Mouse (Mus musculus) kidney, embryonic 15.5 days (tissue): Measurements from ENCODE around the gene Atf7. TPM values are rescaled to one million over a fixed set of nuclear protein-coding genes. Genes with fewer than 3 reads are reported as not detected.

Experiments
- ATAC-seq: fragments of 200-750 bp; cut with Nextera tagmentation; replicated peaks from 2 replicates; pipeline ENCODE4 v1.8.0; 2017; ENCODE audit warnings: moderate TSS enrichment; ENCODE audit not compliant: low FRiP score
- H3K27ac ChIP-seq: fragments of 300-500 bp; sonication (generic); 2 replicates; pipeline ENCODE4 v1.5.1; 2015; ENCODE audit warnings: mild to moderate bottlenecking, inconsistent platforms
- H3K27me3 ChIP-seq: fragments of 300-500 bp; sonication (generic); 2 replicates; pipeline ENCODE4 v1.6.1; 2015; ENCODE audit warnings: inconsistent platforms
- H3K36me3 ChIP-seq: fragments of 300-500 bp; sonication (generic); 2 replicates; pipeline ENCODE4 v1.6.1; 2015; ENCODE audit warnings: inconsistent platforms
- H3K4me1 ChIP-seq: fragments of 300-500 bp; sonication (generic); 2 replicates; pipeline ENCODE4 v1.6.1; 2015; ENCODE audit warnings: inconsistent platforms
- H3K4me2 ChIP-seq: fragments of 300-500 bp; sonication (generic); 2 replicates; pipeline ENCODE4 v1.6.1; 2015; ENCODE audit warnings: moderate library complexity, mild to moderate bottlenecking, inconsistent platforms
- H3K4me3 ChIP-seq: fragments of 300-500 bp; sonication (generic); replicated peaks from 2 replicates; pipeline ENCODE4 v1.5.1; 2015; ENCODE audit warnings: mild to moderate bottlenecking, inconsistent platforms
- H3K9ac ChIP-seq: fragments of 300-500 bp; sonication (generic); 2 replicates; pipeline ENCODE4 v1.6.1; 2015; ENCODE audit warnings: mild to moderate bottlenecking, inconsistent platforms
- H3K9me3 ChIP-seq: fragments of 300-500 bp; sonication (generic); replicated peaks from 2 replicates; pipeline ENCODE4 v1.6.1; 2016; ENCODE audit warnings: inconsistent platforms
- WGBS: fragments of 180-500 bp; shearing (Covaris S2); methylation state at CpG from one replicate; pipeline ENCODE4 v1.1.7; 2015; ENCODE audit warnings: mixed read lengths; 5-methylcytosine and 5-hydroxymethylcytosine counted together
- microRNA counts: library from miRNA; unstranded; fragments of <30 nt; microRNA quantifications from one replicate; lab custom pipeline; 2016
- microRNA-seq: library from miRNA; unstranded; fragments of <30 nt; microRNA quantifications from one replicate; pipeline ENCODE4, GENCODE M21; 2016
- polyA plus RNA-seq: library from polyadenylated mRNA; unstranded; fragments of >200 nt; fragmentation: Nextera tagmentation; extraction: Ambion mirVana; gene quantifications from 2 replicates; pipeline ENCODE4 v1.2.1, GENCODE M21; 2015

Atf7 gene
- polyA plus RNA-seq, 1 experiment from 2014 or later, result 39.4 TPM

DNA sequence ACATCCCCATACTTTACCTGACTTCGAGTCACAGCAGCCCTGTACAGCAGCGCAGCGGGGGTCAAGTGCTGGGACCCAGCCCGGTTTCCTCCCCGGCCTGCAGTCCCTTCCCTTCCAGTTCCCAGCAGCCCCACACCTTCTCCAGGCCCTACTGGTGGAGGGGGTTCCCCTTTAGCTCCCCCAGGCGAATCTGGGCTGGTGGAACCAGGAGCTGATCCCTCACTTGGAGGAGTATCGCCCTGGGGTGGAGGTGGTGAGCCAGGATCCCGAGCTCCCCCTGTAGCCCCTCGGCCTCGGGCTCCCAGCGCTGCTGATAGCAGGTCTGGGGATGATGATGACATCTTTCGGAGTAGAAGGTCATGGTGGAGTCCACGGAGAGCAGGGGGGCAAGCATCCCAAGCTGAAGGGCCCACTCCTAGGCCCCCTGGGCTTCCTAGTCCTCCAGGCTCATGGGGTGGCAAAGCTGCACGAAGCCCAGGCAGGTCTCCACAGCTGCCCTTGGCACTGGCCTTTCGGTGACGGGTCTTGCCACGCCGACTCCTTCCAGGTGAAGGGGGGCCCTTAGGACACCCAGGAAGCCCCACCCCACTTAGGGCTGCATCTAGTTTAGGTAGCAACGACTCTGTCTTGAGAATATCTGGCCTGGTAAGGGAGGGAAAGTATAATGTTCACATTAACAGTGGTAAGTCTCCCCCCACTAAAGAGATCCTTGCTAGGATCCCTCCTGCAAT, 124.0 kb downstream of the Atf7 start:
- Histone ChIP-seq H3K4me2 (no peak overlapping the region), H3K27me3 (no peaks in the 10 kb centered on the region), H3K4me1 (peaks cover 14% of the 10 kb centered on the region), H3K9me3 (no peaks in the 10 kb centered on the region), H3K36me3 (peaks cover 90% of the 10 kb centered on the region), H3K4me3 (no peak overlapping the region), H3K9ac (0 out of 2 replicates have a peak overlapping the region, but pooled peaks have one; percentile 0), H3K27ac (no peak overlapping the region)
- ATAC-seq, result no peak
- 85% methylated on average over 19 of the region's 19 CpGs for WGBS

DNA sequence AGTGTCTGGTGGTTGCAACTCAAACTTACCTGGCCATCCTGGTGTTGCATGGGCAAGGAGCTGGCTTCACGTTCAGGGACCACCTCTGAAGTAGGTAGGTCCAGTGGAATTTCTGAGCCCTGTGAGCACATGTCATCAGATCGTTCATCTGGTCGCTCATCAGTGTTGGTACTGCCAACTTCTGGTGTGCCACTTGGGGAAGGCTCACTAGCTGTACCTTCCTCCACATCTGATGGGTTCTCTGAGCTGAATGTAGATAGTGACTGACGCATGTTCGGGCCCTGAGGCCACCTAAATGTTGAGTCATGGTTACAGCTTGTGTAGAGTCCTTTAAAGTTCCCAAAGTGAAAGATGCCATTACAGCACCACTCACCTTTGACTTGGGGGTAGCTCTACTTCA, 124.8 kb downstream of the Atf7 start:
- WGBS, result 87% methylated on average over 5 of the region's 5 CpGs
- H3K36me3 ChIP-seq, result peaks cover 97% of the 10 kb centered on the region
- H3K4me1 ChIP-seq, result peaks cover 7% of the 10 kb centered on the region
- no peak overlapping the region for H3K4me2 ChIP-seq
- no peaks in the 10 kb centered on the region for H3K27me3 ChIP-seq
- no peaks in the 10 kb centered on the region for H3K9me3 ChIP-seq
- ATAC-seq, result no peak
- H3K27ac ChIP-seq, result no peak overlapping the region
- H3K9ac ChIP-seq, result no peak overlapping the region
- no peak overlapping the region for H3K4me3 ChIP-seq

DNA sequence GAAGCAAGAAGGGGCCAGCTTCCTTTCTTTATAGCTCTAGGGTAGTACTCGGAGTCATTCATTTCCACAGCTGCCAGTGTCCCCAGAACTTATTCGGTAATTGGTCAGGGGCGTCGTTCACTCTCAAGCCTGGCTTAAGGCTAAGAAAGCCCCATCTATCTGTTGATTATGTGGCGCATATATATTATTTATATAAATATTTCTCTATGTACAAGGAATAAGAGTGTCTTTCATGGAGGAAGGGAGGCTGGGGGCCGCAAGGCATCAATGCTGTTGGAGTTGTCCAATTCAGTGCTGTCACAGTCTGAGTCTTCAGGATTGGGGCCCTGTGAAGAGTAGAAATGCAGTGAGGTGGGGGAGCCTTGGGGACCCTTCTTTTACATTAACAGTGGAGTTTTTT, 125.4 kb downstream of the Atf7 start:
- H3K4me1 ChIP-seq, result peaks cover under 1% of the 10 kb centered on the region
- H3K36me3 ChIP-seq, result peaks cover 98% of the 10 kb centered on the region
- H3K9me3 ChIP-seq, result no peaks in the 10 kb centered on the region
- H3K4me3 ChIP-seq, result no peak overlapping the region
- no peak overlapping the region for H3K27ac ChIP-seq
- no peak overlapping the region for H3K9ac ChIP-seq
- no peak overlapping the region for H3K4me2 ChIP-seq
- H3K27me3 ChIP-seq, result no peaks in the 10 kb centered on the region
- 85% methylated on average over 6 of the region's 6 CpGs for WGBS
- ATAC-seq, result no peak

DNA sequence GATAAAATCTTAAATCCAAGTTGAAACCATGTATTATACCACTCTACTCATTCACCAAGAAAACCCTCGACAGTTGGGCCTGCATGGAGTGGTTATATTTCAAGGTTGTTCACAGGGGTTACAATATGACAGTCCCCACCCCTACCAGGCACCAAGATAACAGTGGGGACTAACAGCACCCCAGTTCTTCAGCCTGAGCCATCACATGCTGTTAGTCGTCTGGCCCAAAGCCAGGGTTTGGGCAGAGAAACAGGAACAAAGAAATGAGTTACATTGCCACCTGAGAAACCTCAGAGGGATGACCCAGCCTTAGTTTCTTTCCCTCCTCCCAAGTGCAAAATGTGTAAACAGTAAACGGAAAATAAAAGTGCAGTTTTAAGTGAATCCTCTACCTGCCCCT, 125.9 kb downstream of the Atf7 start:
- Histone ChIP-seq H3K4me1 (no peaks in the 10 kb centered on the region; the same call in 1 of the 2 replicates), H3K9ac (no peak overlapping the region), H3K27me3 (no peaks in the 10 kb centered on the region), H3K4me2 (no peak overlapping the region), H3K27ac (no peak overlapping the region), H3K9me3 (no peaks in the 10 kb centered on the region), H3K36me3 (peaks cover 98% of the 10 kb centered on the region), H3K4me3 (no peak overlapping the region)
- WGBS, result 73% methylated on average over 3 of the region's 3 CpGs
- no peak for ATAC-seq

DNA sequence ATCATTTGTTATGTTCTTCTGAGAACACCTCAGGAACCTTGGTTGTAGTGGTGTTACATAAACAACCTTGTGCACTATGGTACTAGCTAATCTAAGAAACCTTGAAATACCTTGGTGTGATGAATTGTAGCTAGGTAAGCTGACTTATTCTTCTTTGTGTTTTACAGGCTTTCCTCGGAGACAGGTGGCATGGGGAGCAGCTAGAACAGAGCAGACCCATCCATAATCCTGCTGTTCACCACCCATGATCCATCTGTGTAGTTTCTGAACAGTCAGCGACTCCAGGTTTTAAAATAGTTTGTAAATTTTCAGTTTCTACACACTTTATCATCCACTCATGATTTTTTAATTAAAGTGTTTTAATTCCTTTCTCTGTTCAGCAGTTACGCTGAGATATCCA, 126.9 kb downstream of the Atf7 start:
- no peak overlapping the region for H3K27ac ChIP-seq
- no peak for ATAC-seq
- no peaks in the 10 kb centered on the region; the same call in 1 of the 2 replicates for H3K4me1 ChIP-seq
- peaks cover 98% of the 10 kb centered on the region for H3K36me3 ChIP-seq
- 88% methylated on average over 3 of the region's 3 CpGs for WGBS
- no peaks in the 10 kb centered on the region for H3K9me3 ChIP-seq
- no peak overlapping the region for H3K9ac ChIP-seq
- H3K4me2 ChIP-seq, result no peak overlapping the region
- H3K4me3 ChIP-seq, result no peak overlapping the region
- H3K27me3 ChIP-seq, result no peaks in the 10 kb centered on the region

DNA sequence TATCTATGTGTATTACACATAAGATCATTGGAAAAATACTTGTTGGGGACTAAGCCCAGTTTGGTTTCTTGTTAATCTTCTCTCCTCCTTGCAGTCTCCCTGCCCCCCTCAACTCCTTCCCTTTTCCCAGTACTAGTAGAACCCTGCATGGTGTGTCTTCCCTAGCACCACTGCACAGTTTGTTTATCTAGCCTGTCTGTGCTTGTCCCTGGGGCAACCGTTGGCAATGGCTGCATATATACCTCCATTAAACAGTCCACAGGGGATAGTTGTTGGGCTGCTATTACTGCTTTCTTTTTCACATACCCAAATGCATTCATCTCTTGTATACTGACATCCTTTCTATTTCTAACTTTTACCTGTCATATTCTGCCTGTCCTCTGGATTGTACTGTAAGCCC, 137.6 kb downstream of the Atf7 start:
- no peak overlapping the region for H3K4me2 ChIP-seq
- H3K27ac ChIP-seq, result no peak overlapping the region
- no peak overlapping the region for H3K4me3 ChIP-seq
- H3K9ac ChIP-seq, result no peak overlapping the region
- no peaks in the 10 kb centered on the region for H3K27me3 ChIP-seq
- H3K9me3 ChIP-seq, result no peaks in the 10 kb centered on the region
- no peaks in the 10 kb centered on the region for H3K4me1 ChIP-seq
- no peak for ATAC-seq
- 76% methylated on average over 1 of the region's 1 CpGs for WGBS
- peaks cover 91% of the 10 kb centered on the region for H3K36me3 ChIP-seq

DNA sequence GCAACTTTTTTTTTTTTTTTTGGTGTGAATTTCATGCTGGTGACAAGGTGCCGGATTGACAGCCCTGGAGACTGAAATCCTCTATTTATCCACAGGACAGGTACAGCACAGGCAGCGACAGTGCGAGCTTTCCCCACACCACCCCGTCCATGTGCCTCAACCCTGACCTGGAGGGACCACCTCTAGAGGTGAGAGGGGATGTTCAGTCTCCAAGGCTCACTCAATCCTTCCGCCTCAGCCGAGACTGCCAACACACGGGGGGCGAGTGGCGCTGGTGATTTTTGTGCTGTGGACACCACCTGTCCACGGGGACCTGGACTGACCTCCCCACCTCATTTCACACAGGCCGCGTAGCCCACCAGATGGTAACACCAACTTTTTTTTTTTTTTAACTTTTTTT, 139.4 kb downstream of the Atf7 start:
- H3K36me3 ChIP-seq, result peaks cover 94% of the 10 kb centered on the region
- no peaks in the 10 kb centered on the region for H3K4me1 ChIP-seq
- 89% methylated on average over 12 of the region's 12 CpGs for WGBS
- no peak overlapping the region for H3K4me2 ChIP-seq
- H3K27ac ChIP-seq, result no peak overlapping the region
- ATAC-seq, result no peak
- H3K9ac ChIP-seq, result no peak overlapping the region
- H3K27me3 ChIP-seq, result no peaks in the 10 kb centered on the region
- H3K4me3 ChIP-seq, result no peak overlapping the region
- no peaks in the 10 kb centered on the region for H3K9me3 ChIP-seq

DNA sequence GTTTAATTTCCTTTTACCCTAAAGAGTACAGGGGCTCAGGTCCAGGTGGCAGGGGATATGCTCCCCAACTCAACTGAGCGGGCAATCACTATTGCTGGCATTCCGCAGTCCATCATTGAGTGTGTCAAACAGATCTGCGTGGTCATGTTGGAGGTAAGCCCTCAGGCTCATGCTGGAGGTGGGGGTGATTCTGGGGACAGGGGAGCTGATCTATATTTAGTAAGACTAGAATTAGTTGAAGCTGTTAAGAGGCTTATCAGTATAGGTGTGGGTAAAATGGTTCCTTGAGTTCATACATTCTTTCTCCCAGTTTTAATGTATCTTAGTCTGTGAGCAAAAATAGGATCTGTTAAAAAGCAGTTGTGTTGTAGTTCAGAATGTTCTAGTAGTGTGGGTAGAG, 142.1 kb downstream of the Atf7 start:
- WGBS, result 86% methylated on average over 3 of the region's 3 CpGs
- no peak overlapping the region for H3K9ac ChIP-seq

More for the DNA sequence above, 142.1 kb downstream of the Atf7 start:
- no peak overlapping the region for H3K4me3 ChIP-seq
- H3K9me3 ChIP-seq, result no peaks in the 10 kb centered on the region
- no peak for ATAC-seq
- H3K36me3 ChIP-seq, result peaks cover 92% of the 10 kb centered on the region
- no peaks in the 10 kb centered on the region for H3K4me1 ChIP-seq
- no peak overlapping the region for H3K27ac ChIP-seq
- H3K4me2 ChIP-seq, result no peak overlapping the region
- H3K27me3 ChIP-seq, result no peaks in the 10 kb centered on the region

MicroRNAs within 50 kb of the gene (microRNA counts, 519-probe panel; counts per million panel counts)
- microRNA mmu-miR-688 (lab: Ali Mortazavi, UCI), result 2,474 counts per million, percentile 42 among the panel's probes with 10 or more counts

Small RNA genes within 50 kb of the gene (microRNA-seq; reads per million reads assigned to microRNA genes)
- gene Mir688, result 0.74 reads per million

Other genes with a start within 250 kb of the Atf7 start
- 10.8 and 11.1 TPM in 2 replicates for gene Sp1, start 219.3 kb downstream of the Atf7 start, polyA plus RNA-seq
- gene Amhr2, start 180.1 kb downstream of the Atf7 start, polyA plus RNA-seq, result 0.75 and 1.7 TPM in 2 replicates
- gene Prr13, start 166.4 kb downstream of the Atf7 start, polyA plus RNA-seq, result 82.9 and 86.1 TPM in 2 replicates
- 210 and 217 TPM in 2 replicates for gene Pcbp2, start 154.9 kb downstream of the Atf7 start, polyA plus RNA-seq
- 2.8 and 5.5 TPM in 2 replicates for gene Gm10337, start 121.7 kb downstream of the Atf7 start, polyA plus RNA-seq
- gene Map3k12, start 108.4 kb downstream of the Atf7 start, polyA plus RNA-seq, result 15.3 and 19.7 TPM in 2 replicates
- 89.9 and 92.0 TPM in 2 replicates for gene Tarbp2, start 107.3 kb downstream of the Atf7 start, polyA plus RNA-seq
- 2.4 and 3.4 TPM in 2 replicates for gene Npff, start 100.5 kb downstream of the Atf7 start, polyA plus RNA-seq
- not detected in 2 replicates for gene Gm28047, start 397 bp downstream of the Atf7 start, polyA plus RNA-seq
- gene Atp5g2, start 46.9 kb upstream of the Atf7 start, polyA plus RNA-seq, result 70.2 and 95.0 TPM in 2 replicates
- gene Calcoco1, start 96.7 kb upstream of the Atf7 start, polyA plus RNA-seq, result 47.0 and 51.4 TPM in 2 replicates